23 mouse cellular contexts compared by ENCODE assay signal in the genomic region with DNA sequence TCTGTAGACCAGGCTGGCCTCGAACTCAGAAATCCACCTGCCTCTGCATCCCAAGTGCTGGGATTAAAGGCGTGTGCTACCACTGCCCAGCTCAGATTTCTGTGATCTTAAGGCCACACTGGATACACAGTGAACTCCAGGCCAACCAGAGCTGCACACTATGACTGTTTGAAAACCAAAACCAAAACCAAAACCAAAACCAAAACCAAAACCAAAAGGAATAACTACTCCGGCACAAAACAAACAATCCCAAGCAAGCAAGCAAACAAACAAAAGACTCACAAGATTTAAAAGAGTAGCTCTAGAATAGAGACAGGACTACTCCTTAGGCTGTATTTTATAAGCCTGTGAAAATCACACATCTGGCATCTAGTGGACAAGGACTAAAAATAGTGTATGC. TPM values are rescaled to one million over a fixed set of nuclear protein-coding genes. Genes with fewer than 3 reads are reported as not detected.
DNase-seq lines count a peak whose midpoint lies in the region; ATAC-seq and TF ChIP-seq lines count a peak whose summit lies in the region.
"Had no signal": no experiment of that assay in that cellular context is flagged by ENCODE, and none has a peak within 500 bp of the region (broad histone marks: within the 10 kb centered on the region; RNA-seq: fewer than 3 reads in every experiment).

No protein-coding gene starts in this region.

- no peak for TF ChIP-seq EP300 in CH12.LX (IDR thresholded peaks at IDR 0.05; ENCODE audit: low read length)

- dilution Hi-C loops in CH12.LX (cut with MboI; ENCODE audit: extremely low pct_ligation_motif_present, extremely low pct_unique_long_range_greater_than_20kb, low sequenced_read_pairs): no loop called here

- peak overlapping the region; percentile 45 for H3K4me3 ChIP-seq in lung, adult 2 months (replicated peaks; ENCODE audit: extremely low read depth, low read depth, low read length)
- H3K4me3 ChIP-seq in CH12.LX (replicated peaks in 1 of 3; ENCODE audit: low read depth in 2 of 3, low read length in 2 of 3, poor library complexity in 1 of 3): peak overlapping the region; percentile 22 to 52 (median 41)
- H3K4me3 ChIP-seq in intestine, embryonic 15.5 days (replicated peaks): no peak overlapping the region
- H3K4me3 ChIP-seq: embryonic facial prominence, embryonic 15.5 days; heart, embryonic 12.5 days; hindbrain, embryonic 12.5 days had no signal

- H3K27me3 ChIP-seq in CH12.LX (replicated peaks): no peaks in the 10 kb centered on the region
- no peaks in the 10 kb centered on the region for H3K27me3 ChIP-seq in intestine, embryonic 15.5 days (replicated peaks)
- H3K27me3 ChIP-seq: embryonic facial prominence, embryonic 15.5 days; heart, embryonic 12.5 days; hindbrain, embryonic 12.5 days had no signal

- TF ChIP-seq CTCF in lung, adult 2 months (IDR thresholded peaks at IDR 0.05; ENCODE audit: insufficient read depth, low read length): no peak
- TF ChIP-seq CTCF in CH12.LX (conservative IDR thresholded peaks at IDR 0.05 in 1 of 2, IDR thresholded peaks at IDR 0.05 in 1 of 2; ENCODE audit: low read depth in 2 of 2, low read length in 2 of 2): no peak

- whole genome bisulfite sequencing in lung, adult 2 months: 71% methylated on average over 3 of the region's 3 CpGs
- WGBS in intestine, embryonic 15.5 days: 89% methylated on average over 3 of the region's 3 CpGs

- peaks cover 0 to 5% of the 10 kb centered on the region in 2 experiments for H3K36me3 ChIP-seq in CH12.LX (replicated peaks in 1 of 2; ENCODE audit: control insufficient read depth in 1 of 2, insufficient read depth in 1 of 2, low read length in 1 of 2)
- no peaks in the 10 kb centered on the region for H3K36me3 ChIP-seq in intestine, embryonic 15.5 days
- H3K36me3 ChIP-seq: embryonic facial prominence, embryonic 15.5 days; heart, embryonic 12.5 days; hindbrain, embryonic 12.5 days had no signal

- H3K79me2 ChIP-seq in CH12.LX (replicated peaks; ENCODE audit: control insufficient read depth, extremely low read depth, insufficient read depth, poor library complexity, severe bottlenecking): peaks cover 29% of the 10 kb centered on the region

- ATAC-seq in inflammation-experienced regulatory T-cells, adult 6 months: peak; percentile 86
- ATAC-seq in intestine, embryonic 15.5 days: no peak
- ATAC-seq: forebrain, embryonic 16.5 days; intestine, embryonic 16.5 days; midbrain, embryonic 16.5 days had no signal

- DNase-seq in lung, adult 2 months: no peak
- no peak for DNase-seq in lung, adult 18-20 months
- DNase-seq in CH12.LX (ENCODE audit: extremely low read depth): peak; percentile 49
- DNase-seq in thymus, postnatal 0 days (ENCODE audit: low spot score): no peak
- no peak for DNase-seq in right cerebral cortex, adult 2 months (ENCODE audit: low spot score in 2 of 2)
- DNase-seq: adrenal gland, postnatal 10 days; cerebellum, postnatal 14 days; heart, postnatal 14 days; left cerebral cortex, postnatal 4 days; right cerebral cortex, postnatal 4 days had no signal

- H3K9ac ChIP-seq in CH12.LX (ENCODE audit: insufficient read depth, low read depth): peak overlapping the region; percentile 66; the same call in 1 of the 2 replicates
- no peak overlapping the region for H3K9ac ChIP-seq in intestine, embryonic 15.5 days
- H3K9ac ChIP-seq: embryonic facial prominence, embryonic 15.5 days; heart, embryonic 12.5 days; hindbrain, embryonic 12.5 days; liver, embryonic 14.5 days had no signal

- in situ Hi-C loops in CH12.LX (cut with MboI; ENCODE audit: low pct_ligation_motif_present, low pct_unique_long_range_greater_than_20kb, low sequenced_read_pairs): no loop called here

- no peak overlapping the region for H3K27ac ChIP-seq in CH12.LX (ENCODE audit: insufficient read depth, low read depth)
- no peak overlapping the region for H3K27ac ChIP-seq in intestine, embryonic 15.5 days
- H3K27ac ChIP-seq: embryonic facial prominence, embryonic 15.5 days; hindbrain, embryonic 12.5 days; liver, embryonic 14.5 days; stomach, postnatal 0 days had no signal

- no peaks in the 10 kb centered on the region; the same call in 1 of the 2 replicates for H3K4me1 ChIP-seq in lung, adult 2 months (ENCODE audit: control insufficient read depth, insufficient read depth, low read length)
- H3K4me1 ChIP-seq in CH12.LX (ENCODE audit: control insufficient read depth in 1 of 2, insufficient read depth in 2 of 2): peaks cover 0 to 20% of the 10 kb centered on the region in 2 experiments; a peak in 2 of 4 replicates
- H3K4me1 ChIP-seq in intestine, embryonic 15.5 days (replicated peaks): 0 out of 2 replicates have a peak, but pooled peaks cover 4% of the 10 kb centered on the region
- H3K4me1 ChIP-seq: embryonic facial prominence, embryonic 15.5 days had no signal

- peak overlapping the region; percentile 84; the same call in 1 of the 2 replicates for H3K4me2 ChIP-seq in CH12.LX (ENCODE audit: insufficient read depth, low read depth, poor library complexity, severe bottlenecking)
- no peak overlapping the region for H3K4me2 ChIP-seq in intestine, embryonic 15.5 days (replicated peaks)
- H3K4me2 ChIP-seq: embryonic facial prominence, embryonic 15.5 days; heart, embryonic 12.5 days; hindbrain, embryonic 12.5 days had no signal

- TF ChIP-seq RAD21 in CH12.LX (IDR thresholded peaks at IDR 0.05; ENCODE audit: low read depth, low read length): no peak

- no peaks in the 10 kb centered on the region for H3K9me3 ChIP-seq in CH12.LX (replicated peaks; ENCODE audit: low read length)
- no peaks in the 10 kb centered on the region for H3K9me3 ChIP-seq in intestine, embryonic 15.5 days
- H3K9me3 ChIP-seq: embryonic facial prominence, embryonic 15.5 days; heart, embryonic 12.5 days; hindbrain, embryonic 12.5 days had no signal

- TF ChIP-seq POLR2A in lung, adult 2 months (IDR thresholded peaks at IDR 0.05; ENCODE audit: borderline replicate concordance, extremely low read depth, low read depth, low read length): no peak
- no peak for TF ChIP-seq POLR2A in CH12.LX (IDR thresholded peaks at IDR 0.05; ENCODE audit: low read depth, low read length)

TF ChIP-seq in CH12.LX, 34 proteins besides CTCF, POLR2A, EP300 and RAD21:
- no peak for TF ChIP-seq ZMIZ1 (IDR thresholded peaks at IDR 0.05; ENCODE audit: low read depth, low read length)
- peak; percentile 47; the same call in 1 of the 2 replicates for TF ChIP-seq IRF4 (IDR thresholded peaks at IDR 0.05; ENCODE audit: low read depth, low read length)
- no peak for TF ChIP-seq MYC (IDR thresholded peaks at IDR 0.05; ENCODE audit: low read depth, low read length)
- peak; percentile 79 for TF ChIP-seq ETS1 (conservative IDR thresholded peaks at IDR 0.05; ENCODE audit: low read depth, low read length)
- TF ChIP-seq MAX (IDR thresholded peaks at IDR 0.05; ENCODE audit: low read length): no peak
- TF ChIP-seq HCFC1 (IDR thresholded peaks at IDR 0.05; ENCODE audit: low read depth, low read length): no peak
- TF ChIP-seq ELF1 (IDR thresholded peaks at IDR 0.05; ENCODE audit: low read depth, low read length): no peak
- no peak for TF ChIP-seq PAX5 (IDR thresholded peaks at IDR 0.05; ENCODE audit: low read length)
- no peak for TF ChIP-seq JUND (conservative IDR thresholded peaks at IDR 0.05; ENCODE audit: low read depth, low read length)
- no peak for TF ChIP-seq CHD1 (IDR thresholded peaks at IDR 0.05; ENCODE audit: low read depth, low read length)

RNA-seq across cellular contexts. Expression of a gene that starts 8.3 kb away (rescaled TPM):
- polyA plus RNA-seq in lung, adult 2 months (2012; rRNA removed): 8.5 and 10.9 TPM in 2 replicates
- 9.3 and 11.0 TPM in 2 replicates for total RNA-seq in CH12.LX (2012; rRNA removed)
- 16.9 and 17.0 TPM in 2 replicates for total RNA-seq in CH12.LX (2014; rRNA removed)
- 12.6 and 15.3 TPM in 2 replicates for polyA plus RNA-seq in CH12.LX (2012; ENCODE audit: insufficient read length, low read depth)
- 10 to 100 TPM; 23.7 to 33.3 (median 28.2) TPM for polyA plus RNA-seq in inflammation-experienced regulatory T-cells, adult 6 months (2017; shearing (Covaris generic))
- polyA plus RNA-seq in intestine, embryonic 15.5 days (2015; fragmentation: Nextera tagmentation; extraction: Ambion mirVana): 26.9 and 27.9 TPM in 2 replicates
- 17.0 and 19.5 TPM in 2 replicates for polyA plus RNA-seq in thymus, postnatal 0 days (2015; fragmentation: Nextera tagmentation; extraction: Ambion mirVana)

RNA-seq across cellular contexts. Expression of a gene that starts 15.2 kb away (rescaled TPM):
- polyA plus RNA-seq in lung, adult 2 months (2012; rRNA removed): 5.5 and 6.8 TPM in 2 replicates
- total RNA-seq in CH12.LX (2012; rRNA removed) (33.9 and 44.0 TPM in 2 replicates), CH12.LX (2014; rRNA removed) (57.5 and 64.7 TPM in 2 replicates)
- 41.4 and 42.7 TPM in 2 replicates for polyA plus RNA-seq in CH12.LX (2012; ENCODE audit: insufficient read length, low read depth)
- 10 to 100 TPM; 20.6 to 35.6 (median 24.4) TPM for polyA plus RNA-seq in inflammation-experienced regulatory T-cells, adult 6 months (2017; shearing (Covaris generic))
- 27.9 and 28.2 TPM in 2 replicates for polyA plus RNA-seq in intestine, embryonic 15.5 days (2015; fragmentation: Nextera tagmentation; extraction: Ambion mirVana)
- polyA plus RNA-seq in thymus, postnatal 0 days (2015; fragmentation: Nextera tagmentation; extraction: Ambion mirVana): 29.8 and 38.2 TPM in 2 replicates

RNA-seq across cellular contexts. Expression of a gene that starts 51.9 kb away (rescaled TPM):
- polyA plus RNA-seq in lung, adult 2 months (2012; rRNA removed): 0.05 TPM in 1 of 2 replicates, not detected in the other
- not detected in 2 replicates for total RNA-seq in CH12.LX (2012; rRNA removed)
- total RNA-seq in CH12.LX (2014; rRNA removed): not detected in 2 replicates
- polyA plus RNA-seq in CH12.LX (2012; ENCODE audit: insufficient read length, low read depth): not detected in 2 replicates
- polyA plus RNA-seq in inflammation-experienced regulatory T-cells, adult 6 months (2017; shearing (Covaris generic)): not detected
- polyA plus RNA-seq in intestine, embryonic 15.5 days (2015; fragmentation: Nextera tagmentation; extraction: Ambion mirVana): 0.92 and 0.96 TPM in 2 replicates
- polyA plus RNA-seq in thymus, postnatal 0 days (2015; fragmentation: Nextera tagmentation; extraction: Ambion mirVana): 0.09 TPM in 1 of 2 replicates, not detected in the other
- total RNA-seq: adrenal gland, postnatal 10 days; heart, postnatal 14 days; layer of hippocampus, adult 18-20 months; left cerebral cortex, postnatal 4 days; neutrophil, adult 5-6 weeks had no signal
- polyA plus RNA-seq: embryonic facial prominence, embryonic 15.5 days; forebrain, embryonic 16.5 days; gonadal fat pad, adult 2 months; heart, embryonic 12.5 days; hindbrain, embryonic 12.5 days; liver, embryonic 14.5 days; midbrain, embryonic 16.5 days had no signal
